Mouse (Mus musculus) spleen, adult 2 months (tissue): Measurements from ENCODE around the gene Hist2h2bb. TPM values are rescaled to one million over a fixed set of nuclear protein-coding genes. Genes with fewer than 3 reads are reported as not detected.
"Not testable (repeated sequence)": the region's sequence is repeated elsewhere in the genome, so short reads cannot be mapped to it uniquely, and the experiment has no call there.

Experiments used
- DNase-seq, 2 experiments: peaks; one replicate each; pipeline versions ENCODE4 v3.0.0 to v3.0.0-alpha.2; 2012 to 2021; ENCODE audit warnings: low spot score in 2 of 2, low read depth in 1 of 2
- H3K27ac ChIP-seq: fragments of 200-500 bp; 2 replicates; pipeline ENCODE4 v1.5.1; 2012; ENCODE audit warnings: low read length, inconsistent platforms; ENCODE audit not compliant: insufficient read depth
- H3K27me3 ChIP-seq: fragments of 200-500 bp; 2 replicates; pipeline ENCODE4 v1.6.1; 2012; ENCODE audit warnings: mild to moderate bottlenecking, moderate library complexity, low read length, inconsistent platforms; ENCODE audit not compliant: control insufficient read depth, insufficient read depth
- H3K36me3 ChIP-seq: fragments of 200-500 bp; 2 replicates; pipeline ENCODE4 v1.6.1; 2012; ENCODE audit warnings: mild to moderate bottlenecking, low read length, inconsistent platforms; ENCODE audit not compliant: control insufficient read depth, insufficient read depth
- H3K4me1 ChIP-seq: fragments of 200-500 bp; 2 replicates; pipeline ENCODE4 v1.6.1; 2011; ENCODE audit warnings: inconsistent platforms; ENCODE audit not compliant: control insufficient read depth, insufficient read depth, insufficient read length
- H3K4me3 ChIP-seq: fragments of 200-500 bp; 2 replicates; pipeline ENCODE4 v1.5.1; 2011; ENCODE audit warnings: mild to moderate bottlenecking, inconsistent platforms; ENCODE audit not compliant: insufficient read depth, insufficient read length; ENCODE audit errors: extremely low read depth
- CTCF ChIP-seq: fragments of 200-500 bp; IDR thresholded peaks from 2 replicates; pipeline ENCODE4 v1.5.1; 2011; ENCODE audit warnings: mild to moderate bottlenecking, inconsistent platforms; ENCODE audit not compliant: insufficient read depth, insufficient read length, insufficient replicate concordance; ENCODE audit errors: extremely low read depth
- POLR2A ChIP-seq: fragments of 200-500 bp; IDR thresholded peaks from 2 replicates; pipeline ENCODE4 v1.6.1; 2011; ENCODE audit warnings: low read depth, low read length, inconsistent platforms
- WGBS: fragments of 180-500 bp; shearing (Covaris S2); methylation state at CpG from one replicate; pipeline ENCODE4 v1.1.7; 2018; 5-methylcytosine and 5-hydroxymethylcytosine counted together
- polyA plus RNA-seq: library from polyadenylated mRNA; depleted of rRNA; stranded (reverse); fragments of >200 nt; gene quantifications from 2 replicates; pipeline ENCODE4 v1.2.3, GENCODE M21; 2012

Hist2h2bb gene
- polyA plus RNA-seq, 1 experiment, result 14.7 TPM

DNA sequence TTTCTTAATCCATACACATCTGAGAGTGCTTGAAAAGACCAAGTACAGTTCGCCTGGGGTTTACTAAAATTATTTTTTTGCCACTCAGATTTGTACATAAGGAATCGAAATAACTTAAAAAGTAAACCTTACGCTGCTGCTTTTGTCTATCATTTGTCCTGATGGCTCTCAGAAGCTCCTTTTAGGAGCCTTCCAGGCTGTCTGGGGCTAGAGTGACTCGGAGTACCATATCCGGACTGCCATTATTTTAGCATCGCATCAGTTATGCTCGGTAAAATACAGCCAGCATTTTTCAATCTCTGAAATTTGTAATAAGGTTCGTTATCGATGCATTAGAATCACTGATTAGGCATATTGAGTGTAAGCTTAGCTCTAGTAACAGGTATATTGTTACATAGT, 28.8 kb upstream of the Hist2h2bb start:
- peaks cover 9% of the 10 kb centered on the region; the same call in 1 of the 2 replicates for H3K4me1 ChIP-seq
- no peaks in the 10 kb centered on the region for H3K27me3 ChIP-seq

DNA sequence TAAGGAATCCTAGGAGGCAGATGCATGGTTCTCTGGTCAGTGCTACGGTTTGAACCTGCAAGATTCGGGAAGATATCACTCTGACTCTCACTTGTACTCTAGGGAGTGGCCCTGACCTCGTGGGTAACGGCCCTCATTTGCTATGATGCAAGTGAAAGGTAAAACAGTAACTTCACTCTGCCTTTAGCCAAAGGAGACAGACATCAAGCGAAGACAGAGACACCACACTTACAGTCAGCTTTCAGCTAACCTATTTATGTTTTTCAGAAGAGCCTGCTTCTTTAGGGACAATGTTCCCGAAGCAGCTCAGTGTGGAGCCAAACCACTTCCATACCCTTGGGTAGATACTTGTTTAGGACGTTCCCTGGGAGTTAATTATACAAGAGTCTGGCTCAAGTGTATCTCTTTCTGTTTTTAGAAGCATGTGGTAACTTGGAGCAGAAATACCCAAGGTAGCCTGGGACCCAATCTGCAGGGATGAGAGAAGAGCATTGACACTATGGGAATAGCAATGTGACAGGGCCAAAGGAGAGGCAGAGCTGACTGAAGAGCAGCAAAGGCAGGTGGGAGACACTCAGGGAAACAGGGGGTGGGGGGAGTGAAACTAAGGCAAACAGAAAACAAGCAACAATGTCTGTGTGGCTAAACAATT, 25.5 kb upstream of the Hist2h2bb start:
- TF ChIP-seq CTCF (no peak), POLR2A (no peak)
- no peaks in the 10 kb centered on the region for H3K36me3 ChIP-seq
- no peak for DNase-seq
- peaks cover 9% of the 10 kb centered on the region; the same call in 1 of the 2 replicates for H3K4me1 ChIP-seq
- H3K27ac ChIP-seq, result peak overlapping the region; percentile 98
- no peaks in the 10 kb centered on the region for H3K27me3 ChIP-seq
- WGBS, result 64% methylated on average over 7 of the region's 7 CpGs
- no peak overlapping the region; the same call in 1 of the 2 replicates for H3K4me3 ChIP-seq

More for the DNA sequence above, 28.8 kb upstream of the Hist2h2bb start:
- TF ChIP-seq POLR2A (no peak), CTCF (no peak)
- WGBS, result 87% methylated on average over 9 of the region's 9 CpGs
- peak overlapping the region; percentile 74 for H3K27ac ChIP-seq
- no peak for DNase-seq
- H3K4me3 ChIP-seq, result no peak overlapping the region; the same call in 1 of the 2 replicates
- H3K36me3 ChIP-seq, result no peaks in the 10 kb centered on the region

DNA sequence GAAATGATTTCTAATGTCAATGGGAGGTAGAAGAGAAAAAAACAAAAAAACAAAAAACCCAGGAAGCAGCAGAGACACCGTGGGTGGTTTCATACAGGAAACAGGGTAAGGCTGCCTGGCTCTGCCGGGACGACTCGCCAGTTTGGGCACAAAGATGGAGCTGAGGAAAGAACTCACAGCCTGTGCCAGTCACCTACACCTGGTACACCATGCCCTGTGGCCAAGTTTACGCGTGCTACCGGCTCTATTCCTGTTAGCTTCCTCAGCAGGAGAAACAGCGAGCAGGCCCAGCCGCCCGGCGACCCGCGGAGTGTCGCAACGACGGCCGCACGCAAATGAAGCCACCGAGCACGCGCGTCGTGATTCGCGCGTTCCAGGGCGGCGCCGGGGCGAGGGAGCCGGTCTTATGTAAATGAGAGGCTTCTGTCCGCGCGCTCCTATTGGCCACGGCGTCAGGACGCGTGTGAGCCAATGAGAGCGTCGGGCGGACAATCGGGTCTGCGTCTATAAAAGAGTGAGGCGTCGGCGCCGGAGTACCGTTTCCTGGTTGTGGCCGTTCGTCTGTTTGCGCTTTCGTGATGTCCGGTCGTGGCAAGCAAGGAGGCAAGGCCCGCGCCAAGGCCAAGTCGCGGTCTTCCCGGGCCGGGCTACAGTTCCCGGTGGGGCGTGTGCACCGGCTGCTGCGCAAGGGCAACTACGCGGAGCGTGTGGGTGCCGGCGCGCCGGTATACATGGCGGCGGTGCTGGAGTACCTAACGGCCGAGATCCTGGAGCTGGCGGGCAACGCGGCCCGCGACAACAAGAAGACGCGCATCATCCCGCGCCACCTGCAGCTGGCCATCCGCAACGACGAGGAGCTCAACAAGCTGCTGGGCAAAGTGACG, 24.3 kb upstream of the Hist2h2bb start, which contains the start of gene Hist2h2aa1:
Gene Hist2h2aa1, plus strand, starts transcription at position 495 of the 884 bp plus-strand sequence.
- H3K4me1 ChIP-seq, H3K36me3 ChIP-seq, H3K27me3 ChIP-seq: not testable (repeated sequence)
- peak within 1 kb of the TSS; percentile 72 for H3K4me3 ChIP-seq
- peak; percentile 65 to 79 for DNase-seq
- TF ChIP-seq POLR2A, result peak; percentile 77
- peak within 1 kb of the TSS; percentile 98 for H3K27ac ChIP-seq
- under 1% methylated on average over 37 of the region's 88 CpGs for WGBS

DNA sequence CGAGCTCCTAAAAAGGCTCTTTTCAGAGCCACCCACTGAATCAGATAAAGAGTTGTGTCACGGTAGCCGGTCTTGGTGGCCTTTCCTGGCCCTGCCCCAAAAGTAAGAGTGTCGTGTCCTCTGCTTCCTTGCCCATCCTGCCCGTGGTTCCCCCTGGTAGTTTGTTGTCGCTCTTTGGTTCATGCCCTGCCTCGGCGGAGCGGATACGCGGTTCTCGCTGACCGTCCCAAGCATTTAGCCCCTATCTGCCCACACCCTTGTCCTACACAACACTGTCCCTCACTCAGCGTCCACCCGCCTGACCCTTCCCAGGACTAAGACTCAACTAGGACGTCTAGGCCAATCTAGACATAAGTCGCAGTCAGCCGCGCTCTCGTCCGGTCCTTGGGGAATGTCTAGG, 23.5 kb upstream of the Hist2h2bb start:
- H3K36me3 ChIP-seq, H3K4me1 ChIP-seq, DNase-seq, H3K27me3 ChIP-seq: not testable (repeated sequence)
- peak overlapping the region; percentile 60; the same call in 1 of the 2 replicates for H3K4me3 ChIP-seq
- under 1% methylated on average over 11 of the region's 21 CpGs for WGBS
- peak overlapping the region; percentile 89 for H3K27ac ChIP-seq

DNA sequence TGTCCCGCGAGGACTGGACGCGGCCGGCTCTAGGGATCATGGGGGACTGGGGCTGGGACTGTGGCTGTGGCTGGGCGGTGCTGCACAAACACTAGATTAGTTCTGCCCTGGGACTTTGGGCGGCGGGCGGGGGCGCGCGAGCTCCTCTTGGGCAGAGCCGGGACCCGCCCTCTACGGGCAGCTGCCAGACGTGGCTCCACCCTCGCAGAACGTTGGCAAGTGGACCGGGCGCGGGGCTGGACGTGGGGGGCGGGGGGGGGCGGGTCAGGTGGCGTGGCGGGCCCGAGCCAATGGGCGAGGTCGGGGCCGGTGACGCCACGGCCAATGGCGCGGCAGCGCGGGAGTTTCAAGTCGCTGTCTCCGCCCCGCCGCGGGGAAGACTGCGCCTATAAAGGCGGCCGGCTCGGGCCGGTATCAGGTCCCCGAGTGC, 23.1 kb upstream of the Hist2h2bb start, which contains the start of gene Hist2h3c1:
Gene Hist2h3c1, plus strand, starts transcription at position 259 of the 430 bp plus-strand sequence.
- 0% methylated on average over 10 of the region's 47 CpGs for WGBS

DNA sequence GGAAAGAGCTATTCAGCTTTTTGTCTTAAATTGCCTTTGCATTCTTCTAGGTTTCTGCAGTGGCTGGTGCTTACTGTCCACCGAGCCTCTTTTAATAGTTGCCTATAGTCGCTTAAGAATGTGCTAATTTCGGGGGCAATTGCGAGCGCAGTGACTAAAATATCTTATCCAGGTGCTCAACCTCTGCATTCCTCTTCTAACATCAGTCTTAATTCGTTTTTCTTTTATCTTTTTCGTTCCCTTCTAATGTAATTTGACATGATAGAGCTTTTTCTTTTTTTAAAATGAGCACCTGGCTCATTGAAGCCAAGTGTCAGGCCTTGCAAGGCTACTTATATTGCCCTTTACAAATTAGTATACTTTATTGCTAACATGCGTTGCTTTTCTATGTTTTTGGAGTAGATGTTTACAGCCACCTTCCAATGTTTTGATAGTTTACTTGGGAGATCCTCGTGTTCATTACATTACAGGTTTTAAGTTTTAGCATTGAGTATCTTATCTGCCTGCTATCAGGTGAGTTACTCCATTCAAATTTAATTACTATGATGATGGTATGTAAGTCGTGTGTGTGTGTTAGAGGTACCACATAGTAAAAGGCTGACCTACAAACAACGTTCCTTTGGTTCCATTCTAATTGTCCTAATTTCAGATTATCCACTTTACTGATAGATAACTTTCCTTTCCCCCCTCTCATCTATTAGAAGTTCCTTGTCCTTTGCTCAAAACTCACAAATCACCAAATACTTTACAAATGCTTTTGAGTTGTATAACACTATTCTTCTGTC, 22.0 kb upstream of the Hist2h2bb start:
- no peak overlapping the region; the same call in 1 of the 2 replicates for H3K4me3 ChIP-seq
- no peak for TF ChIP-seq CTCF
- DNase-seq, result no peak
- H3K4me1 ChIP-seq, result peaks cover 7% of the 10 kb centered on the region; the same call in 1 of the 2 replicates
- no peak overlapping the region for H3K27ac ChIP-seq
- H3K27me3 ChIP-seq, result no peaks in the 10 kb centered on the region
- 19% methylated on average over 11 of the region's 11 CpGs for WGBS
- H3K36me3 ChIP-seq, result no peaks in the 10 kb centered on the region

More for the DNA sequence above, 23.1 kb upstream of the Hist2h2bb start, which contains the start of gene Hist2h3c1:
- H3K4me1 ChIP-seq, H3K27me3 ChIP-seq, DNase-seq, H3K36me3 ChIP-seq: not testable (repeated sequence)
- Histone ChIP-seq H3K4me3 (peak within 1 kb of the TSS; percentile 60; the same call in 1 of the 2 replicates), H3K27ac (peak within 1 kb of the TSS; percentile 89)
